Mouse (Mus musculus) adrenal gland, postnatal 4 days (tissue): ENCODE data around the gene Idh3b. TPM values are rescaled to one million over a fixed set of nuclear protein-coding genes. Genes with fewer than 3 reads are reported as not detected.

Experiments used
- DNase-seq, 2 experiments: peaks; one replicate each; pipeline ENCODE4 v3.0.0; 2021 to 2022; ENCODE audit warnings: low spot score in 2 of 2, mixed read lengths in 2 of 2
- total RNA-seq, 2 experiments: library from RNA; stranded (reverse); gene quantifications; 2 replicates each; pipeline ENCODE4 v1.2.3; 2021

Gene Idh3b
- total RNA-seq, 2 experiments from 2014 or later, result 287 to 314 TPM

- DNase-seq, result no peak
Measured at GRCm38 (mm10) chr2:130268074-130268473, 16.3 kb downstream of the Idh3b start.

GRCm38 (mm10) chr2:130265520-130265919 is 18.8 kb downstream of the Idh3b start:
- DNase-seq, result no peak

GRCm38 (mm10) chr2:130262398-130262797 is 21.9 kb downstream of the Idh3b start:
- no peak for DNase-seq

GRCm38 (mm10) chr2:130261914-130262313 is 22.4 kb downstream of the Idh3b start:
- DNase-seq, result no peak

GRCm38 (mm10) chr2:130260822-130261221 is 23.5 kb downstream of the Idh3b start:
- DNase-seq, result no peak

GRCm38 (mm10) chr2:130256762-130257161 is 27.6 kb downstream of the Idh3b start:
- no peak for DNase-seq

- DNase-seq, result no peak
Measured at GRCm38 (mm10) chr2:130248226-130248625, 36.1 kb downstream of the Idh3b start.

- DNase-seq, result no peak
Measured at GRCm38 (mm10) chr2:130246912-130247311, 37.4 kb downstream of the Idh3b start.

Other genes with a start within 250 kb of the Idh3b start
- gene Tgm6, start 172.1 kb downstream of the Idh3b start, total RNA-seq, result not detected
- gene Snrpb, start 105.1 kb downstream of the Idh3b start, total RNA-seq, result 100 to 1,000 TPM; 231 to 233 TPM
- gene Tmc2, start 89.4 kb downstream of the Idh3b start, total RNA-seq, result not detected
- 100 to 1,000 TPM; 129 to 137 TPM for gene Nop56, start 10.1 kb downstream of the Idh3b start, total RNA-seq
- 10 to 100 TPM; 10.7 to 12.8 TPM for gene Ebf4, start 10.6 kb upstream of the Idh3b start, total RNA-seq
- gene Cpxm1, start 113.0 kb upstream of the Idh3b start, total RNA-seq, result 10 to 100 TPM; 18.1 to 22.0 TPM
- not detected for gene Gm28372, start 120.7 kb upstream of the Idh3b start, total RNA-seq
- not detected for gene 1700020A23Rik, start 120.7 kb upstream of the Idh3b start, total RNA-seq
- gene Tmem239, start 121.9 kb upstream of the Idh3b start, total RNA-seq, result not detected
- 10 to 100 TPM; 93.9 to 96.3 TPM for gene Vps16, start 139.8 kb upstream of the Idh3b start, total RNA-seq
- gene Pced1a, start 140.2 kb upstream of the Idh3b start, total RNA-seq, result 10 to 100 TPM; 15.7 to 16.8 TPM
- 100 to 1,000 TPM; 128 to 133 TPM for gene Ptpra, start 165.7 kb upstream of the Idh3b start, total RNA-seq